In the genomic region with DNA sequence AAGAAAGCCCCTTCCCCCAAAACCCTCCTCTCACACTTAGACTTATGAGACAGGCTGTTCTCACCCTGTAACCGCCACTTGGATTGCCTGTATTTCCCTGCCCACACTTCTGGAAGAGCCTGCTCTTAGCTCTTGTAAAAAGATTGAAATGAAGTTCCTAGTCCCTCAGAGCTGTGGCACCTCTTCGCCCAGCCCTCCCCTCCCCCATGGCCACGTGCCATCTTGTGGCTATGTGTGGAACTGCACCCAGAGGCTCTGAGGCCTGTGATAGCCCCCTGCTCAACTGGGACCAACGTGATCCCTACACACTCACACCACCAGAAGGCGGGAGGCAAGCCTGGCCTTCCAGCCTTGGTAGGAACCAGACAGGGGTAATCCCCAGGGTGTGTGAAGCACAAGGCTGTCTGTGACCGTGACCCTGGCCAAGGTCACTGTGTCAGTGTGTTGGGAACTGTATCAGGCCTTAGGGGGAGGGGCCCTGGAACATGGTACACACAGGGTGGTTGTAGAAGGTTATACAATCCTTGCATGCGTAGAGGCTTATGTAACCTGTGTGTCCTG, we compare ENCODE assay signal across 8 mouse cellular contexts. TPM values are rescaled to one million over a fixed set of nuclear protein-coding genes. Genes with fewer than 3 reads are reported as not detected.
A peak's percentile ranks its signal among the peaks of the same experiment; 100 is the strongest.
DNase-seq lines count a peak whose midpoint lies in the region; ATAC-seq and TF ChIP-seq lines count a peak whose summit lies in the region.

No protein-coding gene starts in this region.

- no peaks in the 10 kb centered on the region for H3K9me3 ChIP-seq in E14TG2a.4 (ENCODE audit: low read length)
- no peaks in the 10 kb centered on the region for H3K9me3 ChIP-seq in embryonic facial prominence, embryonic 11.5 days (replicated peaks; ENCODE audit: control insufficient read depth, low read length)
- no peaks in the 10 kb centered on the region for H3K9me3 ChIP-seq in heart, embryonic 15.5 days (replicated peaks)
- H3K9me3 ChIP-seq in kidney, postnatal 0 days (replicated peaks; ENCODE audit: low read length): no peaks in the 10 kb centered on the region
- H3K9me3 ChIP-seq in lung, postnatal 0 days (ENCODE audit: low read length): no peaks in the 10 kb centered on the region

- peaks cover 70% of the 10 kb centered on the region for H3K4me1 ChIP-seq in E14TG2a.4 (replicated peaks; ENCODE audit: low read depth, low read length)
- H3K4me1 ChIP-seq in embryonic facial prominence, embryonic 11.5 days (ENCODE audit: control insufficient read depth, insufficient read depth, low read length): peaks cover 3% of the 10 kb centered on the region
- H3K4me1 ChIP-seq in heart, embryonic 15.5 days (replicated peaks): peaks cover 66% of the 10 kb centered on the region
- peaks cover 55% of the 10 kb centered on the region for H3K4me1 ChIP-seq in kidney, postnatal 0 days (replicated peaks; ENCODE audit: insufficient read depth, low read length)
- H3K4me1 ChIP-seq in lung, postnatal 0 days (ENCODE audit: insufficient read depth, low read depth, low read length): peaks cover 45% of the 10 kb centered on the region
- H3K4me1 ChIP-seq in olfactory bulb, adult 2 months (ENCODE audit: control insufficient read depth, insufficient read depth, low read length): peaks cover 45% of the 10 kb centered on the region

- H3K36me3 ChIP-seq in E14TG2a.4 (ENCODE audit: insufficient read depth, low read length): peaks cover 5% of the 10 kb centered on the region; the same call in 1 of the 2 replicates
- H3K36me3 ChIP-seq in embryonic facial prominence, embryonic 11.5 days (replicated peaks; ENCODE audit: control insufficient read depth, insufficient read depth, low read depth, low read length): no peaks in the 10 kb centered on the region
- peaks cover 37% of the 10 kb centered on the region for H3K36me3 ChIP-seq in heart, embryonic 15.5 days
- H3K36me3 ChIP-seq in kidney, postnatal 0 days (ENCODE audit: insufficient read depth, low read length): peaks cover 26% of the 10 kb centered on the region; the same call in 1 of the 2 replicates
- H3K36me3 ChIP-seq in lung, postnatal 0 days (ENCODE audit: insufficient read depth, low read length): 0 out of 2 replicates have a peak, but pooled peaks cover 5% of the 10 kb centered on the region

- TF ChIP-seq CTCF in E14TG2a.4 (conservative IDR thresholded peaks at IDR 0.05; ENCODE audit: low read length): peak; percentile 95
- peak; percentile 95 for TF ChIP-seq CTCF in kidney, postnatal 0 days (IDR thresholded peaks at IDR 0.05; ENCODE audit: low read depth)
- peak; percentile 99 for TF ChIP-seq CTCF in lung, postnatal 0 days (IDR thresholded peaks at IDR 0.05)
- TF ChIP-seq CTCF in olfactory bulb, adult 2 months (IDR thresholded peaks at IDR 0.05; ENCODE audit: insufficient read depth, low read depth, low read length): peak; percentile 95

- 23% methylated on average over 7 of the region's 7 CpGs for WGBS in embryonic facial prominence, embryonic 11.5 days
- 19% methylated on average over 7 of the region's 7 CpGs for WGBS in heart, embryonic 15.5 days
- 25% methylated on average over 7 of the region's 7 CpGs for WGBS in kidney, postnatal 0 days
- WGBS in lung, postnatal 0 days: 22% methylated on average over 7 of the region's 7 CpGs
- 17% methylated on average over 7 of the region's 7 CpGs for WGBS in olfactory bulb, adult 2 months

- 0 out of 2 replicates have a peak, but pooled peaks have one; percentile 53 for ATAC-seq in embryonic facial prominence, embryonic 11.5 days (replicated peaks; ENCODE audit: insufficient number of reproducible peaks, low FRiP score, low TSS enrichment, low read depth)
- peak; percentile 8; the same call in 1 of the 2 replicates for ATAC-seq in heart, embryonic 15.5 days (replicated peaks; ENCODE audit: insufficient number of reproducible peaks, insufficient read depth, low FRiP score, low read depth)
- ATAC-seq in kidney, postnatal 0 days (replicated peaks; ENCODE audit: low FRiP score, low read depth): peak; percentile 33
- ATAC-seq in lung, postnatal 0 days: peak; percentile 61

- no peak overlapping the region for H3K4me2 ChIP-seq in embryonic facial prominence, embryonic 11.5 days (ENCODE audit: low read depth, low read length)
- H3K4me2 ChIP-seq in heart, embryonic 15.5 days: peak overlapping the region; percentile 27; the same call in 1 of the 2 replicates
- H3K4me2 ChIP-seq in kidney, postnatal 0 days (ENCODE audit: low read length): no peak overlapping the region
- H3K4me2 ChIP-seq in lung, postnatal 0 days (replicated peaks; ENCODE audit: low read depth, low read length): no peak overlapping the region

- peaks cover 14% of the 10 kb centered on the region for H3K27me3 ChIP-seq in E14TG2a.4 (ENCODE audit: insufficient read depth, low read length)
- H3K27me3 ChIP-seq in embryonic facial prominence, embryonic 11.5 days (ENCODE audit: control insufficient read depth, insufficient read depth, low read length): no peaks in the 10 kb centered on the region
- H3K27me3 ChIP-seq in heart, embryonic 15.5 days: no peaks in the 10 kb centered on the region
- H3K27me3 ChIP-seq in kidney, postnatal 0 days (ENCODE audit: insufficient read depth, low read length): no peaks in the 10 kb centered on the region
- H3K27me3 ChIP-seq in lung, postnatal 0 days (replicated peaks; ENCODE audit: insufficient read depth, low read length): no peaks in the 10 kb centered on the region

- TF ChIP-seq POLR2A in olfactory bulb, adult 2 months (IDR thresholded peaks at IDR 0.05; ENCODE audit: insufficient read depth, low read depth, low read length): no peak

- no peak overlapping the region for H3K9ac ChIP-seq in embryonic facial prominence, embryonic 11.5 days (replicated peaks; ENCODE audit: low read length)
- peak overlapping the region; percentile 31 for H3K9ac ChIP-seq in heart, embryonic 15.5 days
- no peak overlapping the region for H3K9ac ChIP-seq in kidney, postnatal 0 days (ENCODE audit: low read depth, low read length)
- H3K9ac ChIP-seq in lung, postnatal 0 days (replicated peaks; ENCODE audit: low read depth): no peak overlapping the region; the same call in 1 of the 2 replicates

- 0 out of 2 replicates have a peak, but pooled peaks have one; percentile 6 for TF ChIP-seq EP300 in lung, postnatal 0 days (IDR thresholded peaks at IDR 0.05)

- peak; percentile 82 for DNase-seq in adrenal gland, adult 8-10 months
- DNase-seq in embryonic facial prominence, embryonic 11.5 days (ENCODE audit: low spot score): peak; percentile 84
- DNase-seq in kidney, postnatal 0 days (ENCODE audit: low spot score): peak; percentile 83
- DNase-seq in lung, postnatal 0 days (ENCODE audit: low spot score): peak; percentile 85
- peak; percentile 76 for DNase-seq in yolk sac, embryonic 10.5 days (ENCODE audit: low spot score)

- H3K4me3 ChIP-seq in E14TG2a.4 (replicated peaks; ENCODE audit: low read length): peak overlapping the region; percentile 50
- no peak overlapping the region for H3K4me3 ChIP-seq in embryonic facial prominence, embryonic 11.5 days (ENCODE audit: low read depth, low read length)
- H3K4me3 ChIP-seq in heart, embryonic 15.5 days: no peak overlapping the region
- no peak overlapping the region for H3K4me3 ChIP-seq in kidney, postnatal 0 days (replicated peaks; ENCODE audit: low read depth, low read length)
- no peak overlapping the region for H3K4me3 ChIP-seq in lung, postnatal 0 days (ENCODE audit: low read depth, low read length)
- H3K4me3 ChIP-seq in olfactory bulb, adult 2 months (ENCODE audit: insufficient read depth, low read depth, low read length): no peak overlapping the region

- no peak overlapping the region for H3K27ac ChIP-seq in embryonic facial prominence, embryonic 11.5 days (replicated peaks; ENCODE audit: low read depth, low read length)
- H3K27ac ChIP-seq in heart, embryonic 15.5 days: peak overlapping the region; percentile 92
- peak overlapping the region; percentile 72 for H3K27ac ChIP-seq in kidney, postnatal 0 days
- H3K27ac ChIP-seq in lung, postnatal 0 days (ENCODE audit: low read length): peak overlapping the region; percentile 79
- peak overlapping the region; percentile 76 for H3K27ac ChIP-seq in olfactory bulb, adult 2 months (ENCODE audit: insufficient read depth, low read depth, low read length)

RNA-seq across cellular contexts. Expression of a gene that starts 14.3 kb away (rescaled TPM):
- 100 to 1,000 TPM in 1 of 4 experiments, 10 to 100 TPM in 3; 67.1 to 111 (median 82.9) TPM for total RNA-seq in adrenal gland, adult 8-10 months (2022)
- 19.7 and 20.3 TPM in 2 replicates for polyA plus RNA-seq in embryonic facial prominence, embryonic 11.5 days (2014; fragmentation: Nextera tagmentation; extraction: Ambion mirVana)
- polyA plus RNA-seq in heart, embryonic 15.5 days (2015; fragmentation: Nextera tagmentation; extraction: Ambion mirVana): 34.8 and 39.5 TPM in 2 replicates
- 26.1 TPM in 2 replicates for polyA plus RNA-seq in kidney, postnatal 0 days (2015; fragmentation: Nextera tagmentation; extraction: Ambion mirVana)
- 38.1 and 40.5 TPM in 2 replicates for polyA plus RNA-seq in lung, postnatal 0 days (2015; fragmentation: Nextera tagmentation; extraction: Ambion mirVana)
- 251 and 495 TPM in 2 replicates for polyA plus RNA-seq in olfactory bulb, adult 2 months (2012; ENCODE audit: insufficient read depth, insufficient read length, low replicate concordance, missing spikeins)

RNA-seq across cellular contexts. Expression of a gene that starts 20.4 kb away (rescaled TPM):
- total RNA-seq in adrenal gland, adult 8-10 months (2022): 100 to 1,000 TPM; 140 to 286 (median 201) TPM
- polyA plus RNA-seq in embryonic facial prominence, embryonic 11.5 days (2014; fragmentation: Nextera tagmentation; extraction: Ambion mirVana): 0.69 and 1.2 TPM in 2 replicates
- 7.0 and 7.5 TPM in 2 replicates for polyA plus RNA-seq in heart, embryonic 15.5 days (2015; fragmentation: Nextera tagmentation; extraction: Ambion mirVana)
- 3.1 and 3.5 TPM in 2 replicates for polyA plus RNA-seq in kidney, postnatal 0 days (2015; fragmentation: Nextera tagmentation; extraction: Ambion mirVana)
- 6.9 and 8.9 TPM in 2 replicates for polyA plus RNA-seq in lung, postnatal 0 days (2015; fragmentation: Nextera tagmentation; extraction: Ambion mirVana)
- not detected in 2 replicates for polyA plus RNA-seq in olfactory bulb, adult 2 months (2012; ENCODE audit: insufficient read depth, insufficient read length, low replicate concordance, missing spikeins)

RNA-seq across cellular contexts. Expression of a gene that starts 25.5 kb away (rescaled TPM):
- total RNA-seq in adrenal gland, adult 8-10 months (2022): 10 to 100 TPM; 47.7 to 63.3 (median 55.7) TPM
- 54.8 and 55.1 TPM in 2 replicates for polyA plus RNA-seq in embryonic facial prominence, embryonic 11.5 days (2014; fragmentation: Nextera tagmentation; extraction: Ambion mirVana)
- polyA plus RNA-seq in heart, embryonic 15.5 days (2015; fragmentation: Nextera tagmentation; extraction: Ambion mirVana): 33.5 and 43.0 TPM in 2 replicates
- polyA plus RNA-seq in kidney, postnatal 0 days (2015; fragmentation: Nextera tagmentation; extraction: Ambion mirVana): 38.3 and 41.2 TPM in 2 replicates
- polyA plus RNA-seq in lung, postnatal 0 days (2015; fragmentation: Nextera tagmentation; extraction: Ambion mirVana): 19.9 and 20.6 TPM in 2 replicates
- polyA plus RNA-seq in olfactory bulb, adult 2 months (2012; ENCODE audit: insufficient read depth, insufficient read length, low replicate concordance, missing spikeins): not detected in 2 replicates

RNA-seq across cellular contexts. Expression of a gene that starts 40.6 kb away (rescaled TPM):
- 10 to 100 TPM; 93.5 to 98.5 (median 93.7) TPM for total RNA-seq in adrenal gland, adult 8-10 months (2022)
- polyA plus RNA-seq in embryonic facial prominence, embryonic 11.5 days (2014; fragmentation: Nextera tagmentation; extraction: Ambion mirVana): 20.2 and 22.0 TPM in 2 replicates
- polyA plus RNA-seq in heart, embryonic 15.5 days (2015; fragmentation: Nextera tagmentation; extraction: Ambion mirVana): 15.5 and 17.2 TPM in 2 replicates
- polyA plus RNA-seq in kidney, postnatal 0 days (2015; fragmentation: Nextera tagmentation; extraction: Ambion mirVana): 17.8 and 19.3 TPM in 2 replicates
- 16.3 and 21.3 TPM in 2 replicates for polyA plus RNA-seq in lung, postnatal 0 days (2015; fragmentation: Nextera tagmentation; extraction: Ambion mirVana)
- 206 and 252 TPM in 2 replicates for polyA plus RNA-seq in olfactory bulb, adult 2 months (2012; ENCODE audit: insufficient read depth, insufficient read length, low replicate concordance, missing spikeins)

RNA-seq across cellular contexts. Expression of a gene that starts 50.0 kb away (rescaled TPM):
- 10 to 100 TPM; 34.3 to 47.2 (median 41.6) TPM for total RNA-seq in adrenal gland, adult 8-10 months (2022)
- 41.9 and 44.3 TPM in 2 replicates for polyA plus RNA-seq in embryonic facial prominence, embryonic 11.5 days (2014; fragmentation: Nextera tagmentation; extraction: Ambion mirVana)
- 21.3 and 27.6 TPM in 2 replicates for polyA plus RNA-seq in heart, embryonic 15.5 days (2015; fragmentation: Nextera tagmentation; extraction: Ambion mirVana)
- 24.6 and 25.7 TPM in 2 replicates for polyA plus RNA-seq in kidney, postnatal 0 days (2015; fragmentation: Nextera tagmentation; extraction: Ambion mirVana)
- 22.7 and 22.9 TPM in 2 replicates for polyA plus RNA-seq in lung, postnatal 0 days (2015; fragmentation: Nextera tagmentation; extraction: Ambion mirVana)
- not detected in 2 replicates for polyA plus RNA-seq in olfactory bulb, adult 2 months (2012; ENCODE audit: insufficient read depth, insufficient read length, low replicate concordance, missing spikeins)

Comparison
In these comparisons a context has a peak if more than half of its experiments do, and no peak if none do; other contexts are left out.
1. ATAC-seq: peak in every context shown above with its lines; median percentile 61 in lung, postnatal 0 days; 53 in embryonic facial prominence, embryonic 11.5 days; 33 in kidney, postnatal 0 days; 8 in heart, embryonic 15.5 days.